Mouse (Mus musculus) megakaryocyte, embryonic 14.5 days (primary cell): Measurements from ENCODE around the gene Rabep2.
"Not testable (repeated sequence)": the region's sequence is repeated elsewhere in the genome, so short reads cannot be mapped to it uniquely, and the experiment has no call there.

ENCODE experiments used
- FLI1 ChIP-seq: IDR thresholded peaks from 2 replicates; pipeline ENCODE4 v1.6.1; 2012; ENCODE audit warnings: low read length, inconsistent platforms, mixed read lengths
- GATA1 ChIP-seq: IDR thresholded peaks from 3 replicates; pipeline ENCODE4 v1.6.1; 2012; ENCODE audit warnings: mixed read lengths, low read length, inconsistent platforms, borderline replicate concordance

DNA sequence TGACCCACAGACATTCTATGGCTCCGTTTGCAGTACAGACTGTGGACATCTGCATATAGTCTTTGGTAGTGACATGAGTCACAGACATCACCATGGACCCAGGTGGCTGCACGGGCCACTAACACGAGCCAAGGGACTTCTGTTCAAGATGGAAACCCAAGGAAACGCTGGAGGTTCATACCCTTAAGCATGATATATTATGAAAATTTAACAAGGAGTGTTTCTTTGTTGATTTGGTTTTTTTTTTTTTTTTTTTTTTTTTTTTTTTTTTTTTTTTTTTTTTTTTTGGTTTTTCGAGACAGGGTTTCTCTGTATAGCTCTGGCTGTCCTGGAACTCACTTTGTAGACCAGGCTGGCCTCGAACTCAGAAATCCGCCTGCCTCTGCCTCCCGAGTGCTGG is 26.0 kb upstream of the Rabep2 start:
- TF ChIP-seq GATA1, FLI1: not testable (repeated sequence)
